Mouse (Mus musculus): ENCODE measurements at regions not wholly inside any gene's neighbourhood (a gene's known extent, or its start where the extent isn't known, plus 50 kb on each side); places are given as distances from the start of the nearest gene placed in this dataset.

DNA sequence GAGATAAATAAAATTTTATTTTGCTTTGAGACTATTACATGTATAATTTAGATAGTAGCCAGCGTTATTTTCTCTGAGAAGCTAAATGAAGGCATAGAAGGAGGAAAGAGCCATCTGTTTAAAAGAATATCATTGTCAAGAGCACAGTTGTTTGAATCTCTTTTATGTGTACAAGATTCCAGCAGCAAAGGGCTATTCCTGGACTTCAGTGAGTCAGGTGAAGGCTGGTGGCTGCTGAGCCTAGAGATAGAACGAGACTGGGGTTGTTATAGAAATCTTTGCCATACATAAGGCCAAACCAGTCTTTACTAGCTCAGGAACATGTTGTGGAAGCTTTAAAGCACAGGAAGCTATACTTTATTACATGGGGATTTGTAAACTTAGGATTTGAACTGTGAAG is 261.6 kb downstream of the Adcyap1 start:
- Histone ChIP-seq H3K27me3 (replicated peaks; ENCODE audit: control insufficient read depth, insufficient read depth, low read length) (no peaks in the 10 kb centered on the region), H3K9me3 (replicated peaks; ENCODE audit: control insufficient read depth, low read length) (no peaks in the 10 kb centered on the region), H3K4me3 (ENCODE audit: low read depth, low read length) (no peak overlapping the region), H3K4me1 (ENCODE audit: control insufficient read depth, insufficient read depth, low read length) (no peaks in the 10 kb centered on the region), H3K36me3 (ENCODE audit: control insufficient read depth, insufficient read depth, low read length) (no peaks in the 10 kb centered on the region), H3K27ac (ENCODE audit: low read depth, low read length) (no peak overlapping the region), H3K9ac (ENCODE audit: low read length) (no peak overlapping the region), H3K4me2 (ENCODE audit: low read length) (no peak overlapping the region)
- 92% methylated on average over 2 of the region's 2 CpGs for WGBS
- ATAC-seq, result no peak
- no peak for DNase-seq (ENCODE audit: low spot score)

DNA sequence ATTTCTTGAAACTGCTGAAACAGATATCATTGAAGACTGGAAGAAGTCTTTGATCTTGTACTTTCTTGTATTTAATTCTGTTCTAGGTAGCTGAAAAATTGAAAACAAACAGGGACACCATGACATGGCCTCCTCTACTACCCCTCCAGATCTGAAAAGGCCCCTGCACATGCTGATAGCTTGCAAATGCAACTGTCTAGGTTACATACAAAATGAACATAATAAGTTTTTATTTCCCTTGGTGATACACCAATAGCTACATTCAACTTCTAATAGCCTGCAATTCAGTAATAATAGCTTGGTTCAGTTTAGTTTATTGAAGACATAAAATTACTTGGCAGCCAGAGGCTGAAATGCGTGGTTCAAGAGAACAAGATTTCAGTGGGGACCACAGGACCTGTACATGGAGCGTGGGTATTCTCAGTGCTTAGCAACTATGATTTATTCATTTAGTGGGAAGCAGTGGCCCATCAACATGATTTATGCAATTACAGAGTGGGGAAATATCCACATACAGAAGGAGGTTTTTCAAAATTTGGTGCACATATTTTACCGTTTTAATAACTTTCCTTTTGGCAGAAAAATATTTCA is 264.9 kb downstream of the Adcyap1 start:
- H3K36me3 ChIP-seq (ENCODE audit: control insufficient read depth, insufficient read depth, low read length), result no peaks in the 10 kb centered on the region
- H3K27me3 ChIP-seq (replicated peaks; ENCODE audit: control insufficient read depth, insufficient read depth, low read length), result no peaks in the 10 kb centered on the region
- H3K9me3 ChIP-seq (replicated peaks; ENCODE audit: control insufficient read depth, low read length), result no peaks in the 10 kb centered on the region
- H3K9ac ChIP-seq (ENCODE audit: low read length), result no peak overlapping the region
- no peak for DNase-seq (ENCODE audit: low spot score)
- no peak overlapping the region for H3K4me3 ChIP-seq (ENCODE audit: low read depth, low read length)
- H3K4me2 ChIP-seq (ENCODE audit: low read length), result no peak overlapping the region
- H3K27ac ChIP-seq (ENCODE audit: low read depth, low read length), result no peak overlapping the region
- no peaks in the 10 kb centered on the region for H3K4me1 ChIP-seq (ENCODE audit: control insufficient read depth, insufficient read depth, low read length)
- 91% methylated on average over 3 of the region's 3 CpGs for WGBS
- no peak for ATAC-seq

DNA sequence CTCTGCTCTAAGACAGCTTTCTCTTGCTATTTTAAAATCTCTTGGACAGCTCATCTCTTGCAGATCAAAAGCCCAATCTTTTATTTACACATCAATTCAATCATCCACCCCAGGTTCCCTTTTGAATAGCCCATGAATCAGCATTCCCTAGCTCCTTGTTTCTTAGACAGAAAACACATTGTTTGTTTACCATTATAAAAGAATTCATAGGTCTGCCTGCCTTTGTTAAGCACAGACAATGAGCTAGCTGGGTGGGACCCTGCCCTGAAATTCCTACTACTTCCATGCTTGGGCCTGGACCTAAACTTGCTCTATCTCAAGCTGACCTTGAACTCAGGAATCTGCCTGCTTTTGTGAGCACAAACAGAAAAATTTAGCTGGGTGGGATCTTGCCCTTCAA is 283.6 kb downstream of the Adcyap1 start:
- Histone ChIP-seq H3K27me3 (replicated peaks; ENCODE audit: control insufficient read depth, insufficient read depth, low read length) (no peaks in the 10 kb centered on the region), H3K4me1 (ENCODE audit: control insufficient read depth, insufficient read depth, low read length) (no peaks in the 10 kb centered on the region), H3K36me3 (ENCODE audit: control insufficient read depth, insufficient read depth, low read length) (no peaks in the 10 kb centered on the region), H3K27ac (ENCODE audit: low read depth, low read length) (no peak overlapping the region), H3K4me2 (ENCODE audit: low read length) (no peak overlapping the region), H3K9me3 (replicated peaks; ENCODE audit: control insufficient read depth, low read length) (no peaks in the 10 kb centered on the region), H3K9ac (ENCODE audit: low read length) (no peak overlapping the region), H3K4me3 (ENCODE audit: low read depth, low read length) (no peak overlapping the region)
- ATAC-seq (no peak), DNase-seq (ENCODE audit: low spot score) (no peak)

DNA sequence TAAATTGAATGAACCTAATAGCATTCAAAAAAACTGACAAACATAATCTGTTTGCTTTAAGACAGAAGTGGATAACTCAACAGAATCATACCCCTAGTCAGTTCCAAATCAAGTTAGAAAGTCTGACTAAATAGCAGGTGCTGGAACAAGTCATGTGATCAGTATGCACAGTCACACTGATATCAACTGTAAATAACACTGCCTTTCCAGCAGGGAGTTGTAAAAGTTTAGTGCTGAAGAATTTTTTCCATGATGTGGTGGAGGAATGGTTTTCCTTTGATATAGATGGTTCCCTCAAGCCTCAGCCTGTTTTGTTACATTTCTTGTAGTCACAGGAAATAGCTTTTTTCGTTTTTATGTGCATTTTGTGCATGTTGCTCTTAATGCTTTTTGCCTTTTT is 285.7 kb downstream of the Adcyap1 start:
- Histone ChIP-seq H3K4me2 (ENCODE audit: low read length) (no peak overlapping the region), H3K9ac (ENCODE audit: low read length) (no peak overlapping the region), H3K9me3 (replicated peaks; ENCODE audit: control insufficient read depth, low read length) (no peaks in the 10 kb centered on the region), H3K27me3 (replicated peaks; ENCODE audit: control insufficient read depth, insufficient read depth, low read length) (no peaks in the 10 kb centered on the region), H3K4me3 (ENCODE audit: low read depth, low read length) (no peak overlapping the region), H3K36me3 (ENCODE audit: control insufficient read depth, insufficient read depth, low read length) (no peaks in the 10 kb centered on the region), H3K27ac (ENCODE audit: low read depth, low read length) (no peak overlapping the region), H3K4me1 (ENCODE audit: control insufficient read depth, insufficient read depth, low read length) (no peaks in the 10 kb centered on the region)
- DNase-seq (ENCODE audit: low spot score) (no peak), ATAC-seq (no peak)
- 59% methylated on average over 1 of the region's 1 CpGs for WGBS

- no peaks in the 10 kb centered on the region for H3K9me3 ChIP-seq (replicated peaks; ENCODE audit: control insufficient read depth, low read length)
- no peaks in the 10 kb centered on the region for H3K4me1 ChIP-seq (ENCODE audit: control insufficient read depth, insufficient read depth, low read length)
- no peaks in the 10 kb centered on the region for H3K27me3 ChIP-seq (replicated peaks; ENCODE audit: control insufficient read depth, insufficient read depth, low read length)
- no peaks in the 10 kb centered on the region for H3K36me3 ChIP-seq (ENCODE audit: control insufficient read depth, insufficient read depth, low read length)
- no peak overlapping the region for H3K4me2 ChIP-seq (ENCODE audit: low read length)
- no peak overlapping the region for H3K9ac ChIP-seq (ENCODE audit: low read length)
- no peak for ATAC-seq
- H3K27ac ChIP-seq (ENCODE audit: low read depth, low read length), result no peak overlapping the region
- H3K4me3 ChIP-seq (ENCODE audit: low read depth, low read length), result no peak overlapping the region
- DNase-seq (ENCODE audit: low spot score), result no peak
Measured at GRCm38 (mm10) chr17:93486442-93486841, 287.6 kb downstream of the Adcyap1 start.

- 71% methylated on average over 4 of the region's 4 CpGs for WGBS
- no peaks in the 10 kb centered on the region for H3K4me1 ChIP-seq (ENCODE audit: control insufficient read depth, insufficient read depth, low read length)
- DNase-seq (ENCODE audit: low spot score), result no peak
- H3K27ac ChIP-seq (ENCODE audit: low read depth, low read length), result no peak overlapping the region
- no peak overlapping the region for H3K9ac ChIP-seq (ENCODE audit: low read length)
- no peaks in the 10 kb centered on the region for H3K36me3 ChIP-seq (ENCODE audit: control insufficient read depth, insufficient read depth, low read length)
- no peaks in the 10 kb centered on the region for H3K27me3 ChIP-seq (replicated peaks; ENCODE audit: control insufficient read depth, insufficient read depth, low read length)
- ATAC-seq, result no peak
- no peak overlapping the region for H3K4me3 ChIP-seq (ENCODE audit: low read depth, low read length)
- H3K4me2 ChIP-seq (ENCODE audit: low read length), result no peak overlapping the region
- no peaks in the 10 kb centered on the region for H3K9me3 ChIP-seq (replicated peaks; ENCODE audit: control insufficient read depth, low read length)
Measured at GRCm38 (mm10) chr17:93489988-93490732, 291.3 kb downstream of the Adcyap1 start.

DNA sequence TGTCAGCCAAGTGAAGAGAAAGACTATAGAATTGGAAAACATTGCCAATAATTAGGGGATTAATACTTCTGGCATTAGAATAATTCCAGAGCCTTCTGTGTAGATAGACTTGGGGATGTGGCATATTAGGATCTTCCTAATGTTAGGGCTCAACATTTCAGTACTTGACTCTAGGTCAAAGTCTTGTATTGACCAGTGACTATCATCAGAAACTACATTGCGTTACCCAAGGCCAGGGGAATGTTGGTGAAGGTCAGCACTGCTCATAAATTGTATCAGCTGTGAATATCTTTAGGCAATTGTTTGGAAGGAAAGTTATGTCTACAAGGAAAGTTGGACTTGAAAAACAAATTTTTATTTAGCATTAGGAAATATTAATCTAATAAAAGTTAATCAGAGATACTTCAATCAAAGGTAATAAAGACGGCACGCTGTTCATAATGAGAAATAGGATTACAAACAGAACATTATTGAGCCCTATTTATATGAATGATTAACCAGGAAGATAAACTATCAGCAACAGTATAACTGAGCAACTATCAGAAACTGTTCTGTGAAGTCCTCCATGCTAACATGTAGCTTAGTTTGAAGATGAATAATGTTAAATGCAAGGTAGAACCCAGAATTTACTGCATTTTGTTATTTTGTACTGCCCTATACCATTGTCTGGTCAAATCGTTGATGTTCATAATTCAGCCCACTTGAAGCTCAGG is 310.2 kb downstream of the Adcyap1 start:
- ATAC-seq, result no peak

DNA sequence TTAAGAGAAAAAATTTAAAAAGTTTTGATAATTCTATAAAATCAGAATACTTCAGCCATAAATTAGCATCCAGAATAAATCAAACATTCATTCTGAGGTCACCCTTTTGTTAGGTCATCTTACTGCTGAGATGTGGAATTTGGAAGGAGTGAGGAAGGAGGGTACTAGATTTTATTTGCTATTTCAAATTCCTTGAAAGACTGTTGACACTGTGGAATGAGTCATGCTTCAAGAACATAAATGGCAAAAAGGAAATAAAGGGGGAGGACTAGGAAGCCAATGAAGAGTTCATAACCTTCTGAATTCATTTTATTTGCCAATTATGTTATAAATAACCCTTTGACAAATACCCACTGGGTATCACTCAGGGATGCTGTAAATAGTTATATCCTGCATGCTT is 324.6 kb downstream of the Adcyap1 start:
- H3K27me3 ChIP-seq (replicated peaks; ENCODE audit: control insufficient read depth, insufficient read depth, low read length), result no peaks in the 10 kb centered on the region
- H3K9ac ChIP-seq (ENCODE audit: low read length), result no peak overlapping the region
- H3K36me3 ChIP-seq (ENCODE audit: control insufficient read depth, insufficient read depth, low read length), result no peaks in the 10 kb centered on the region
- no peak overlapping the region for H3K4me2 ChIP-seq (ENCODE audit: low read length)
- no peaks in the 10 kb centered on the region for H3K4me1 ChIP-seq (ENCODE audit: control insufficient read depth, insufficient read depth, low read length)
- no peak overlapping the region for H3K4me3 ChIP-seq (ENCODE audit: low read depth, low read length)
- H3K9me3 ChIP-seq (replicated peaks; ENCODE audit: control insufficient read depth, low read length), result no peaks in the 10 kb centered on the region
- no peak overlapping the region for H3K27ac ChIP-seq (ENCODE audit: low read depth, low read length)
- ATAC-seq (no peak), DNase-seq (ENCODE audit: low spot score) (no peak)

More for the DNA sequence above, 310.2 kb downstream of the Adcyap1 start:
- Histone ChIP-seq H3K4me3 (ENCODE audit: low read depth, low read length) (no peak overlapping the region), H3K4me2 (ENCODE audit: low read length) (no peak overlapping the region), H3K9ac (ENCODE audit: low read length) (no peak overlapping the region), H3K27me3 (replicated peaks; ENCODE audit: control insufficient read depth, insufficient read depth, low read length) (no peaks in the 10 kb centered on the region), H3K36me3 (ENCODE audit: control insufficient read depth, insufficient read depth, low read length) (no peaks in the 10 kb centered on the region), H3K27ac (ENCODE audit: low read depth, low read length) (no peak overlapping the region), H3K4me1 (ENCODE audit: control insufficient read depth, insufficient read depth, low read length) (no peaks in the 10 kb centered on the region), H3K9me3 (replicated peaks; ENCODE audit: control insufficient read depth, low read length) (no peaks in the 10 kb centered on the region)
- WGBS, result 93% methylated on average over 4 of the region's 4 CpGs
- DNase-seq (ENCODE audit: low spot score), result no peak
